Mouse (Mus musculus) brain, embryonic 14.5 days (tissue): ENCODE measurements at regions not wholly inside any gene's neighbourhood (a gene's known extent, or its start where the extent isn't known, plus 50 kb on each side); places are given as distances from the start of the nearest gene placed in this dataset.

Experiments used
- CTCF ChIP-seq: fragments of 200-500 bp; IDR thresholded peaks from 2 replicates; pipeline ENCODE4 v1.5.1; 2012; ENCODE audit warnings: inconsistent platforms, mild to moderate bottlenecking, moderate library complexity, borderline replicate concordance; ENCODE audit not compliant: insufficient read depth, insufficient read length; ENCODE audit errors: extremely low read depth
- POLR2A ChIP-seq: fragments of 200-500 bp; IDR thresholded peaks from 2 replicates; pipeline ENCODE4 v1.6.1; 2012; ENCODE audit warnings: mild to moderate bottlenecking, inconsistent platforms, borderline replicate concordance; ENCODE audit not compliant: poor library complexity, insufficient read depth, insufficient read length, severe bottlenecking; ENCODE audit errors: extremely low read depth

GRCm38 (mm10) chr10:24410885-24411284 lies 184.4 kb upstream of the Ccn2 start:
- no peak for TF ChIP-seq CTCF
- no peak for TF ChIP-seq POLR2A
